Mouse (Mus musculus) colon, adult 2 months (tissue): ENCODE measurements around the gene Gm36245. TPM values are rescaled to one million over a fixed set of nuclear protein-coding genes. Genes with fewer than 3 reads are reported as not detected.

Source experiments
- polyA plus RNA-seq: library from polyadenylated mRNA; depleted of rRNA; stranded (reverse); fragments of >200 nt; gene quantifications from 2 replicates; pipeline ENCODE4 v1.2.3, GENCODE M21; 2012; rRNA removed

Gm36245 gene
- polyA plus RNA-seq = not detected in 2 replicates

DNA sequence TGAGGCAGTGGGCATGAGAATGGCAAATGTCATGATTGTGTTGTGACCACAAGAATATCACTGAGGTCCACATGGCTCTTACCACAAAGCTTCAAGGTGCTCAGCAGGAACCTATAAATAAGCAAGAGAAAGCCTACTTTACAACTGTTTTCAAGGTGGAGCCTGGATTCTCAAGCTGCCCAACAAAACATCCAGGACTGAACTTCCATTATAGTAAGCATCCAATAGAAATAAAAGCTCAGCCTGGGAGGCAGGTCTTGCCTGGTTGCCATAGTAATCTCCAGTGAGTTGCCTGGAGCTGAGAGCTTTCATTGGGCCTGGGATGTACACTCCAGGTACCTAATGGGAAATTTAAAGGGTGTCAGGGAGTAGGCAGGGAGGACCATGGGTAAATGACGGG, at the start of gene Gm36245:
Gene Gm36245 (plus strand): TSS at position 301 of the 400 bp plus-strand sequence.

DNA sequence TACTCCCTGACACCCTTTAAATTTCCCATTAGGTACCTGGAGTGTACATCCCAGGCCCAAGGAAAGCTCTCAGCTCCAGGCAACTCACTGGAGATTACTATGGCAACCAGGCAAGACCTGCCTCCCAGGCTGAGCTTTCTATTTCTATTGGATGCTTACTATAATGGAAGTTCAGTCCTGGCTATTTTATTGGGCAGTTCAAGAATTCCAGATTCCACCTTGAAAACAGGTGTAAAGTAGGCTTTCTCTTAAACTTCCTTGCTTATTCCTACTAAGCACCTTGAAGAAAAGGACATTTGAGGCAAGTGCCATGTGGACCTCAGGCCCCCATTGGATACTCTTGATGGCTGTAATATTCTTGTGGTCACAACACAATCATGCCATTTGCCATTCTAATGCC, 37.3 kb upstream of the Gm36245 start, which contains the start of gene 1700025B11Rik:
Gene 1700025B11Rik (minus strand): TSS at position 101 of the 400 bp plus-strand sequence.

DNA sequence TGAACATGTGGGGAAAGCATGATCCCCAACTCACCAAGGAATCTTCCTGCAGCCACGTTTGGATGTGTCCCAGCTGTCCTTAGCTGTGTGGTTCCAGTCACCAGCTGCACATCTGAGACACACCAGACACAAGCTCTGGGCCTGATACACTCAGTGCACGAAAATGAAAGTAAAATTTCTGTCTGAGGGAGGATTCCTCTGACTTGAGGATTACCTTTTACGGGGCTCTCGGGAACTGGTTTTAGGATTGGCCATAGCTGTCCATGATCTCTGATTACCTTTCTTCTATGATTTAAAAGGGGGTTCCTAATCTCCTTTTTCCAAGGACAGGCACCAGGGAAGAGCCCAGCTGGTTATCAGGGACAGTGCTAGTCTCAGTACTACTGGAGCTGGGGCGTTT, 3.1 kb upstream of the Gm36245 start, which contains the start of gene Apol10b:
Gene Apol10b (minus strand): TSS at position 165 of the 400 bp plus-strand sequence.

DNA sequence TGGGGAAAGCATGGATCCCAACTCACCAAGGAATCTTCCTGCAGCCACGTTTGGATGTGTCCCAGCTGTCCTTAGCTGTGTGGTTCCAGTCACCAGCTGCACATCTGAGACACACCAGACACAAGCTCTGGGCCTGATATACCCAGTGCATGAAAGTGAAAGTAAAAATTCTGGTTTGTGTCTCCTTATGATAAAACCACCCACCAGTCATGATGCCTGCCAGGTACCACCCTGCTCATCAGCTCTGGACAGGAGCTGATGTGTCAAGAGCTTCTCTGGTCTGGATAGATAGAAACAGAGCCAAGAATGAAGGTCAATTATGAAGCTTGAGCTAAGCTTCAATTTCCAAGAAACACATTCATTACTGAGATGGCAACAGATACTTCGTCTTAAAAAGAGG, 44.1 kb downstream of the Gm36245 start, which contains the start of gene Apol11b:
Gene Apol11b (minus strand): TSS at position 111 of the 400 bp plus-strand sequence.

Other genes with a start within 250 kb of the Gm36245 start
- 4.1 and 9.1 TPM in 2 replicates for gene Apol7a, start 200.1 kb upstream of the Gm36245 start, polyA plus RNA-seq
- gene Apol9a, start 188.1 kb upstream of the Gm36245 start, polyA plus RNA-seq = 5.0 and 5.8 TPM in 2 replicates
- 0.14 TPM in 1 of 2 replicates, not detected in the other for gene Apol7b, start 151.8 kb upstream of the Gm36245 start, polyA plus RNA-seq
- gene Apol10a, start 122.2 kb upstream of the Gm36245 start, polyA plus RNA-seq = 10.6 and 16.7 TPM in 2 replicates
- gene Apol11a, start 91.0 kb upstream of the Gm36245 start, polyA plus RNA-seq = not detected in 2 replicates
- 4.8 and 9.0 TPM in 2 replicates for gene Apol7c, start 65.9 kb upstream of the Gm36245 start, polyA plus RNA-seq
- not detected in 2 replicates for gene 1700025B11Rik, start 37.4 kb upstream of the Gm36245 start, polyA plus RNA-seq
- gene Apol10b, start 3.1 kb upstream of the Gm36245 start, polyA plus RNA-seq = 0.12 and 0.19 TPM in 2 replicates
- 0.10 TPM in 1 of 2 replicates, not detected in the other for gene Apol11b, start 44.0 kb downstream of the Gm36245 start, polyA plus RNA-seq
- 1.1 and 1.4 TPM in 2 replicates for gene Apol7e, start 99.6 kb downstream of the Gm36245 start, polyA plus RNA-seq
- gene Apol9b, start 129.8 kb downstream of the Gm36245 start, polyA plus RNA-seq = 1.7 and 3.0 TPM in 2 replicates
- 0.06 and 0.15 TPM in 2 replicates for gene Apol8, start 157.7 kb downstream of the Gm36245 start, polyA plus RNA-seq
- 106 and 124 TPM in 2 replicates for gene Myh9, start 242.9 kb downstream of the Gm36245 start, polyA plus RNA-seq